Comparison of ENCODE assay signal across 24 mouse cellular contexts in genomic region chr2:172889222-172889621, GRCm38 (mm10). TPM values are rescaled to one million over a fixed set of nuclear protein-coding genes. Genes with fewer than 3 reads are reported as not detected.
DNase-seq lines count a peak whose midpoint lies in the region; ATAC-seq and TF ChIP-seq lines count a peak whose summit lies in the region.
"Had no signal": no experiment of that assay in that cellular context is flagged by ENCODE, and none has a peak within 500 bp of the region (broad histone marks: within the 10 kb centered on the region; RNA-seq: fewer than 3 reads in every experiment).

No protein-coding gene starts in this region.

- no peak for DNase-seq in hindbrain, postnatal 0 days (ENCODE audit: low spot score)
- no peak for DNase-seq in hindbrain, embryonic 11.5 days (ENCODE audit: low spot score)
- DNase-seq in kidney, adult 8-10 months, result peak; percentile 41 to 47
- peak; percentile 62 for DNase-seq in kidney, postnatal 10 days
- no peak for DNase-seq in limb, embryonic 14.5 days (ENCODE audit: low spot score)
- DNase-seq in forebrain, embryonic 14.5 days (ENCODE audit: low spot score), result no peak
- no peak for DNase-seq in gastrocnemius, postnatal 14 days
- DNase-seq: cerebellum, adult 9-10 months; gastrocnemius, postnatal 10 days; heart, adult 11 months; liver, postnatal 0 days; retina, postnatal 1 day; right cerebral cortex, postnatal 25 days; spleen, adult 18-20 months; thymus, postnatal 25 days had no signal

- no peaks in the 10 kb centered on the region for H3K4me1 ChIP-seq in hindbrain, postnatal 0 days (ENCODE audit: insufficient read depth, low read length)
- no peaks in the 10 kb centered on the region for H3K4me1 ChIP-seq in hindbrain, embryonic 11.5 days (replicated peaks; ENCODE audit: control insufficient read depth, insufficient read depth, low read length)
- H3K4me1 ChIP-seq in limb, embryonic 14.5 days (ENCODE audit: control insufficient read depth, insufficient read depth, low read length), result peaks cover 26% of the 10 kb centered on the region
- H3K4me1 ChIP-seq in forebrain, embryonic 14.5 days (ENCODE audit: control insufficient read depth, insufficient read depth, low read length), result no peaks in the 10 kb centered on the region
- H3K4me1 ChIP-seq in forebrain, embryonic 12.5 days, result no peaks in the 10 kb centered on the region; the same call in 1 of the 2 replicates
- H3K4me1 ChIP-seq: forebrain, embryonic 15.5 days; midbrain, embryonic 12.5 days had no signal

- no peak for TF ChIP-seq CTCF in hindbrain, postnatal 0 days (IDR thresholded peaks at IDR 0.05; ENCODE audit: low read depth)

- intact Hi-C loops in gastrocnemius, postnatal 14 days (cut with DNase I; ENCODE audit: low total_unique reads), result no loop called here

- H3K27me3 ChIP-seq in hindbrain, postnatal 0 days (ENCODE audit: insufficient read depth, low read length), result no peaks in the 10 kb centered on the region
- H3K27me3 ChIP-seq in hindbrain, embryonic 11.5 days (ENCODE audit: control insufficient read depth, insufficient read depth, low read length), result no peaks in the 10 kb centered on the region
- H3K27me3 ChIP-seq in limb, embryonic 14.5 days (ENCODE audit: control insufficient read depth, insufficient read depth, low read length), result no peaks in the 10 kb centered on the region
- no peaks in the 10 kb centered on the region for H3K27me3 ChIP-seq in forebrain, embryonic 14.5 days (replicated peaks; ENCODE audit: control insufficient read depth, insufficient read depth, low read length)
- no peaks in the 10 kb centered on the region for H3K27me3 ChIP-seq in forebrain, embryonic 12.5 days
- H3K27me3 ChIP-seq: forebrain, embryonic 15.5 days; heart, embryonic 13.5 days; hindbrain, embryonic 13.5 days; midbrain, embryonic 12.5 days had no signal

- H3K9ac ChIP-seq in hindbrain, postnatal 0 days (replicated peaks; ENCODE audit: low read length), result no peak overlapping the region
- H3K9ac ChIP-seq in hindbrain, embryonic 11.5 days (ENCODE audit: low read depth, low read length), result no peak overlapping the region
- no peak overlapping the region for H3K9ac ChIP-seq in limb, embryonic 14.5 days (ENCODE audit: low read depth, low read length, severe bottlenecking)
- no peak overlapping the region for H3K9ac ChIP-seq in forebrain, embryonic 14.5 days (ENCODE audit: low read length)
- H3K9ac ChIP-seq in forebrain, embryonic 12.5 days, result no peak overlapping the region
- H3K9ac ChIP-seq: forebrain, embryonic 15.5 days; hindbrain, embryonic 13.5 days; liver, postnatal 0 days; midbrain, embryonic 12.5 days had no signal

- no peak overlapping the region for H3K4me2 ChIP-seq in hindbrain, postnatal 0 days (ENCODE audit: low read depth, low read length)
- H3K4me2 ChIP-seq in hindbrain, embryonic 11.5 days (replicated peaks; ENCODE audit: low read depth, low read length), result no peak overlapping the region
- H3K4me2 ChIP-seq in limb, embryonic 14.5 days (replicated peaks; ENCODE audit: low read depth, low read length, severe bottlenecking), result no peak overlapping the region
- H3K4me2 ChIP-seq in forebrain, embryonic 14.5 days (ENCODE audit: low read length), result no peak overlapping the region
- H3K4me2 ChIP-seq in forebrain, embryonic 12.5 days, result no peak overlapping the region
- H3K4me2 ChIP-seq: forebrain, embryonic 15.5 days; heart, embryonic 13.5 days; hindbrain, embryonic 13.5 days; liver, embryonic 11.5 days; midbrain, embryonic 12.5 days had no signal

- H3K27ac ChIP-seq in hindbrain, postnatal 0 days, result no peak overlapping the region
- no peak overlapping the region for H3K27ac ChIP-seq in hindbrain, embryonic 11.5 days (ENCODE audit: low read depth, low read length)
- no peak overlapping the region for H3K27ac ChIP-seq in limb, embryonic 14.5 days (replicated peaks; ENCODE audit: low read depth, low read length)
- no peak overlapping the region for H3K27ac ChIP-seq in forebrain, embryonic 14.5 days (ENCODE audit: low read depth, low read length)
- H3K27ac ChIP-seq in forebrain, embryonic 12.5 days, result no peak overlapping the region
- H3K27ac ChIP-seq: forebrain, embryonic 15.5 days; hindbrain, embryonic 13.5 days; macrophage; midbrain, embryonic 12.5 days had no signal

- no peaks in the 10 kb centered on the region for H3K36me3 ChIP-seq in hindbrain, postnatal 0 days (ENCODE audit: insufficient read depth, low read length)
- H3K36me3 ChIP-seq in hindbrain, embryonic 11.5 days (ENCODE audit: control insufficient read depth, insufficient read depth, low read length), result no peaks in the 10 kb centered on the region
- H3K36me3 ChIP-seq in limb, embryonic 14.5 days (ENCODE audit: control insufficient read depth, insufficient read depth, low read length), result peaks cover 20% of the 10 kb centered on the region
- no peaks in the 10 kb centered on the region for H3K36me3 ChIP-seq in forebrain, embryonic 14.5 days (ENCODE audit: control insufficient read depth, insufficient read depth, low read length)
- H3K36me3 ChIP-seq in forebrain, embryonic 12.5 days (replicated peaks), result no peaks in the 10 kb centered on the region; the same call in none of the 2 replicates
- H3K36me3 ChIP-seq: forebrain, embryonic 15.5 days; hindbrain, embryonic 13.5 days; midbrain, embryonic 12.5 days had no signal

- H3K9me3 ChIP-seq in hindbrain, postnatal 0 days (ENCODE audit: low read length), result no peaks in the 10 kb centered on the region
- H3K9me3 ChIP-seq in hindbrain, embryonic 11.5 days (ENCODE audit: control insufficient read depth, low read length), result no peaks in the 10 kb centered on the region
- H3K9me3 ChIP-seq in limb, embryonic 14.5 days (ENCODE audit: control insufficient read depth, low read length), result no peaks in the 10 kb centered on the region
- H3K9me3 ChIP-seq in forebrain, embryonic 14.5 days (replicated peaks; ENCODE audit: control insufficient read depth, low read length), result no peaks in the 10 kb centered on the region
- H3K9me3 ChIP-seq in forebrain, embryonic 12.5 days, result no peaks in the 10 kb centered on the region
- H3K9me3 ChIP-seq: forebrain, embryonic 15.5 days; heart, embryonic 13.5 days; hindbrain, embryonic 13.5 days; midbrain, embryonic 12.5 days had no signal

- TF ChIP-seq POLR2A in limb, embryonic 14.5 days (IDR thresholded peaks at IDR 0.05; ENCODE audit: borderline replicate concordance, extremely low read depth, insufficient read depth, insufficient read length), result no peak

- ATAC-seq in hindbrain, postnatal 0 days, result 0 out of 2 replicates have a peak, but pooled peaks have one; percentile 39
- no peak for ATAC-seq in hindbrain, embryonic 11.5 days (ENCODE audit: low FRiP score)
- ATAC-seq in limb, embryonic 14.5 days (ENCODE audit: low FRiP score, low read depth), result 0 out of 2 replicates have a peak, but pooled peaks have one; percentile 25
- ATAC-seq in forebrain, embryonic 14.5 days, result no peak
- ATAC-seq in forebrain, embryonic 12.5 days (ENCODE audit: low FRiP score), result no peak
- ATAC-seq: forebrain, embryonic 15.5 days; inflammation-experienced regulatory T-cells, adult 6 months; liver, postnatal 0 days had no signal

- no peak overlapping the region for H3K4me3 ChIP-seq in hindbrain, postnatal 0 days (ENCODE audit: low read length)
- H3K4me3 ChIP-seq in hindbrain, embryonic 11.5 days (ENCODE audit: low read depth, low read length), result no peak overlapping the region
- H3K4me3 ChIP-seq in limb, embryonic 14.5 days (replicated peaks; ENCODE audit: low read length), result no peak overlapping the region
- no peak overlapping the region for H3K4me3 ChIP-seq in forebrain, embryonic 14.5 days (ENCODE audit: low read depth, low read length)
- H3K4me3 ChIP-seq in forebrain, embryonic 12.5 days (replicated peaks), result no peak overlapping the region
- H3K4me3 ChIP-seq: forebrain, embryonic 15.5 days; heart, embryonic 13.5 days; hindbrain, embryonic 13.5 days; midbrain, embryonic 12.5 days had no signal

- WGBS in hindbrain, postnatal 0 days, result 47% methylated on average over 12 of the region's 12 CpGs
- WGBS in hindbrain, embryonic 11.5 days, result 68% methylated on average over 12 of the region's 12 CpGs
- 73% methylated on average over 12 of the region's 12 CpGs for WGBS in limb, embryonic 14.5 days
- 61% methylated on average over 12 of the region's 12 CpGs for WGBS in forebrain, embryonic 14.5 days
- 73% methylated on average over 12 of the region's 12 CpGs for WGBS in forebrain, embryonic 12.5 days

RNA-seq across cellular contexts. Expression of gene Bmp7, which starts 50.9 kb away (rescaled TPM):
- 24.1 and 25.1 TPM in 2 replicates for total RNA-seq in hindbrain, postnatal 0 days (2014; rRNA removed)
- 12.8 and 15.6 TPM in 2 replicates for polyA plus RNA-seq in hindbrain, postnatal 0 days (2015; fragmentation: Nextera tagmentation; extraction: Ambion mirVana)
- 16.6 and 17.9 TPM in 2 replicates for polyA plus RNA-seq in hindbrain, embryonic 11.5 days (2014; fragmentation: Nextera tagmentation; extraction: Ambion mirVana)
- 41.9 and 52.2 TPM in 2 replicates for polyA plus RNA-seq in limb, embryonic 14.5 days (2012; rRNA removed)
- polyA plus RNA-seq in limb, embryonic 14.5 days (2014; fragmentation: Nextera tagmentation; extraction: Ambion mirVana), result 28.6 and 33.4 TPM in 2 replicates
- 8.7 and 11.4 TPM in 2 replicates for polyA plus RNA-seq in forebrain, embryonic 14.5 days (2014; fragmentation: Nextera tagmentation; extraction: Ambion mirVana)
- 9.5 and 13.2 TPM in 2 replicates for polyA plus RNA-seq in forebrain, embryonic 12.5 days (2016; fragmentation: Nextera tagmentation; extraction: Ambion mirVana)
- total RNA-seq in gastrocnemius, postnatal 14 days (2021), result 1 to 10 TPM in 1 of 2 experiments, under 1 TPM in 1; 0.86 to 1.8 TPM
- total RNA-seq: common myeloid progenitor, adult 5-6 weeks had no signal

Comparison
In these comparisons a context has a peak if more than half of its experiments do, and no peak if none do; other contexts are left out.
1. ATAC-seq: peak in hindbrain, postnatal 0 days (single experiment) and limb, embryonic 14.5 days (single experiment); none in hindbrain, embryonic 11.5 days (single experiment), forebrain, embryonic 14.5 days (single experiment) and forebrain, embryonic 12.5 days (single experiment).
2. DNase-seq: peak in kidney, adult 8-10 months (2 of 2) and kidney, postnatal 10 days (single experiment); none in hindbrain, postnatal 0 days (single experiment), hindbrain, embryonic 11.5 days (single experiment), limb, embryonic 14.5 days (single experiment), forebrain, embryonic 14.5 days (single experiment) and gastrocnemius, postnatal 14 days (single experiment).